Mouse (Mus musculus) liver, embryonic 15.5 days (tissue): ENCODE results near the gene Met. TPM values are rescaled to one million over a fixed set of nuclear protein-coding genes. Genes with fewer than 3 reads are reported as not detected.

Source experiments
- ATAC-seq: fragments of 200-750 bp; cut with Nextera tagmentation; 2 replicates; pipeline ENCODE4 v1.8.0; 2017; ENCODE audit warnings: moderate number of reproducible peaks, mild to moderate bottlenecking, moderate library complexity; ENCODE audit not compliant: insufficient read depth
- H3K27ac ChIP-seq: fragments of 300-500 bp; sonication (generic); replicated peaks from 2 replicates; pipeline ENCODE4 v1.5.1; 2015; ENCODE audit warnings: mild to moderate bottlenecking, inconsistent platforms
- H3K27me3 ChIP-seq: fragments of 300-500 bp; sonication (generic); 2 replicates; pipeline ENCODE4 v1.6.1; 2015; ENCODE audit warnings: mild to moderate bottlenecking, inconsistent platforms
- H3K36me3 ChIP-seq: fragments of 300-500 bp; sonication (generic); replicated peaks from 2 replicates; pipeline ENCODE4 v1.6.1; 2015; ENCODE audit warnings: moderate library complexity, mild to moderate bottlenecking, inconsistent platforms
- H3K4me1 ChIP-seq: fragments of 300-500 bp; sonication (generic); replicated peaks from 2 replicates; pipeline ENCODE4 v1.6.1; 2015; ENCODE audit warnings: inconsistent platforms
- H3K4me2 ChIP-seq: fragments of 300-500 bp; sonication (generic); 2 replicates; pipeline ENCODE4 v1.6.1; 2015; ENCODE audit warnings: moderate library complexity, mild to moderate bottlenecking, inconsistent platforms
- H3K4me3 ChIP-seq: fragments of 300-500 bp; sonication (generic); replicated peaks from 2 replicates; pipeline ENCODE4 v1.5.1; 2015; ENCODE audit warnings: mild to moderate bottlenecking, inconsistent platforms
- H3K9ac ChIP-seq: fragments of 300-500 bp; sonication (generic); 2 replicates; pipeline ENCODE4 v1.6.1; 2015; ENCODE audit warnings: moderate library complexity, mild to moderate bottlenecking, inconsistent platforms
- H3K9me3 ChIP-seq: fragments of 300-500 bp; sonication (generic); replicated peaks from 2 replicates; pipeline ENCODE4 v1.6.1; 2016; ENCODE audit warnings: inconsistent platforms
- WGBS: fragments of 180-500 bp; shearing (Covaris S2); methylation state at CpG from one replicate; pipeline ENCODE4 v1.1.7; 2015; ENCODE audit warnings: mixed read lengths; ENCODE audit not compliant: insufficient replicate concordance; 5-methylcytosine and 5-hydroxymethylcytosine counted together
- polyA plus RNA-seq: library from polyadenylated mRNA; unstranded; fragments of >200 nt; fragmentation: Nextera tagmentation; extraction: Ambion mirVana; gene quantifications from 2 replicates; pipeline ENCODE4 v1.2.1, GENCODE M21; 2015

Gene Met
- 5.4 and 5.8 TPM in 2 replicates for polyA plus RNA-seq

- WGBS: under 1% methylated on average over 56 of the region's 78 CpGs
- H3K36me3 ChIP-seq: no peaks in the 10 kb centered on the region
- no peaks in the 10 kb centered on the region for H3K4me1 ChIP-seq
- no peaks in the 10 kb centered on the region for H3K9me3 ChIP-seq
- H3K4me3 ChIP-seq: peak within 1 kb of the TSS; percentile 57
- peaks cover 15% of the 10 kb centered on the region for H3K27me3 ChIP-seq
- H3K4me2 ChIP-seq: peak within 1 kb of the TSS; percentile 60
- peak within 1 kb of the TSS; percentile 49; the same call in 1 of the 2 replicates for H3K9ac ChIP-seq
- peak; percentile 82 for ATAC-seq
- peak within 1 kb of the TSS; percentile 64; the same call in 1 of the 2 replicates for H3K27ac ChIP-seq
These were observed at the start of gene Met for GRCm38 (mm10) chr6:17463434-17464280. Gene Met (plus strand): TSS chr6:17463800.

- H3K4me1 ChIP-seq: no peaks in the 10 kb centered on the region
- 58% methylated on average over 7 of the region's 7 CpGs for WGBS
- ATAC-seq: no peak
- H3K4me3 ChIP-seq: no peak overlapping the region
- no peaks in the 10 kb centered on the region for H3K9me3 ChIP-seq
- no peak overlapping the region for H3K27ac ChIP-seq
- H3K9ac ChIP-seq: no peak overlapping the region
- no peaks in the 10 kb centered on the region for H3K36me3 ChIP-seq
- H3K27me3 ChIP-seq: no peaks in the 10 kb centered on the region
- H3K4me2 ChIP-seq: no peak overlapping the region
These were observed 45.4 kb upstream of the Met start for GRCm38 (mm10) chr6:17418226-17418625.

GRCm38 (mm10) chr6:17422432-17422831 is 41.2 kb upstream of the Met start:
- 68% methylated on average over 1 of the region's 1 CpGs for WGBS
- H3K36me3 ChIP-seq: no peaks in the 10 kb centered on the region
- no peak overlapping the region for H3K9ac ChIP-seq
- no peaks in the 10 kb centered on the region for H3K4me1 ChIP-seq
- no peak overlapping the region for H3K4me3 ChIP-seq
- no peak overlapping the region for H3K27ac ChIP-seq
- no peak overlapping the region for H3K4me2 ChIP-seq
- no peaks in the 10 kb centered on the region for H3K27me3 ChIP-seq
- no peaks in the 10 kb centered on the region for H3K9me3 ChIP-seq
- no peak for ATAC-seq

GRCm38 (mm10) chr6:17429041-17429440 is 34.6 kb upstream of the Met start:
- H3K27me3 ChIP-seq: no peaks in the 10 kb centered on the region
- H3K4me1 ChIP-seq: no peaks in the 10 kb centered on the region
- H3K36me3 ChIP-seq: no peaks in the 10 kb centered on the region
- H3K9ac ChIP-seq: no peak overlapping the region
- no peak for ATAC-seq
- 61% methylated on average over 3 of the region's 3 CpGs for WGBS
- H3K4me2 ChIP-seq: no peak overlapping the region
- no peak overlapping the region for H3K4me3 ChIP-seq
- H3K27ac ChIP-seq: no peak overlapping the region
- H3K9me3 ChIP-seq: no peaks in the 10 kb centered on the region

GRCm38 (mm10) chr6:17429611-17430010 is 34.0 kb upstream of the Met start:
- Histone ChIP-seq H3K27ac (no peak overlapping the region), H3K4me1 (no peaks in the 10 kb centered on the region)
- 59% methylated on average over 3 of the region's 3 CpGs for WGBS

GRCm38 (mm10) chr6:17443311-17443710 is 20.3 kb upstream of the Met start:
- 73% methylated on average over 4 of the region's 4 CpGs for WGBS
- no peak for ATAC-seq
- H3K4me1 ChIP-seq: no peaks in the 10 kb centered on the region
- no peaks in the 10 kb centered on the region for H3K9me3 ChIP-seq
- no peak overlapping the region for H3K4me2 ChIP-seq
- no peak overlapping the region for H3K9ac ChIP-seq
- H3K4me3 ChIP-seq: no peak overlapping the region
- H3K36me3 ChIP-seq: no peaks in the 10 kb centered on the region
- H3K27me3 ChIP-seq: no peaks in the 10 kb centered on the region
- H3K27ac ChIP-seq: no peak overlapping the region

More at GRCm38 (mm10) chr6:17429611-17430010, 34.0 kb upstream of the Met start:
- no peak overlapping the region for H3K9ac ChIP-seq
- no peak for ATAC-seq
- no peaks in the 10 kb centered on the region for H3K27me3 ChIP-seq
- H3K4me3 ChIP-seq: no peak overlapping the region
- H3K4me2 ChIP-seq: no peak overlapping the region
- H3K36me3 ChIP-seq: no peaks in the 10 kb centered on the region
- H3K9me3 ChIP-seq: no peaks in the 10 kb centered on the region

GRCm38 (mm10) chr6:17451305-17451704 is 12.3 kb upstream of the Met start:
- H3K4me2 ChIP-seq: no peak overlapping the region
- no peak for ATAC-seq

GRCm38 (mm10) chr6:17455116-17455515 is 8.5 kb upstream of the Met start:
- no peaks in the 10 kb centered on the region for H3K27me3 ChIP-seq
- H3K9ac ChIP-seq: no peak overlapping the region
- 70% methylated on average over 1 of the region's 1 CpGs for WGBS
- H3K27ac ChIP-seq: no peak overlapping the region
- no peak overlapping the region for H3K4me2 ChIP-seq
- H3K9me3 ChIP-seq: no peaks in the 10 kb centered on the region
- H3K4me3 ChIP-seq: no peak overlapping the region
- no peaks in the 10 kb centered on the region for H3K4me1 ChIP-seq
- ATAC-seq: no peak
- no peaks in the 10 kb centered on the region for H3K36me3 ChIP-seq

More at GRCm38 (mm10) chr6:17451305-17451704, 12.3 kb upstream of the Met start:
- WGBS: 39% methylated on average over 5 of the region's 5 CpGs
- Histone ChIP-seq H3K9ac (no peak overlapping the region), H3K27me3 (no peaks in the 10 kb centered on the region), H3K36me3 (no peaks in the 10 kb centered on the region), H3K4me1 (no peaks in the 10 kb centered on the region), H3K4me3 (no peak overlapping the region), H3K27ac (no peak overlapping the region), H3K9me3 (no peaks in the 10 kb centered on the region)

- H3K36me3 ChIP-seq: no peaks in the 10 kb centered on the region
- H3K9ac ChIP-seq: no peak overlapping the region
- H3K9me3 ChIP-seq: no peaks in the 10 kb centered on the region
- ATAC-seq: no peak
- 50% methylated on average over 6 of the region's 6 CpGs for WGBS
- no peak overlapping the region for H3K4me2 ChIP-seq
- no peak overlapping the region for H3K27ac ChIP-seq
- no peak overlapping the region for H3K4me3 ChIP-seq
- H3K4me1 ChIP-seq: no peaks in the 10 kb centered on the region
- H3K27me3 ChIP-seq: peaks cover 15% of the 10 kb centered on the region
These were observed 4.0 kb upstream of the Met start for GRCm38 (mm10) chr6:17459561-17459960.

GRCm38 (mm10) chr6:17461435-17461834 is 2.2 kb upstream of the Met start:
- Histone ChIP-seq H3K9ac (no peak overlapping the region), H3K4me3 (no peak overlapping the region), H3K27me3 (peaks cover 15% of the 10 kb centered on the region), H3K9me3 (no peaks in the 10 kb centered on the region), H3K36me3 (no peaks in the 10 kb centered on the region), H3K27ac (no peak overlapping the region), H3K4me2 (no peak overlapping the region), H3K4me1 (no peaks in the 10 kb centered on the region)
- 60% methylated on average over 7 of the region's 7 CpGs for WGBS
- no peak for ATAC-seq

GRCm38 (mm10) chr6:17464281-17465025 is 853 bp downstream of the Met start:
- ATAC-seq: peak; percentile 45; the same call in 1 of the 2 replicates
- H3K27ac ChIP-seq: peak overlapping the region; percentile 64; the same call in 1 of the 2 replicates
- H3K4me3 ChIP-seq: peak overlapping the region; percentile 57
- H3K9ac ChIP-seq: peak overlapping the region; percentile 49; the same call in 1 of the 2 replicates
- peaks cover 15% of the 10 kb centered on the region for H3K27me3 ChIP-seq
- peak overlapping the region; percentile 60 for H3K4me2 ChIP-seq
- no peaks in the 10 kb centered on the region for H3K9me3 ChIP-seq
- 8% methylated on average over 15 of the region's 15 CpGs for WGBS
- no peaks in the 10 kb centered on the region for H3K4me1 ChIP-seq
- no peaks in the 10 kb centered on the region for H3K36me3 ChIP-seq
